Mouse (Mus musculus) kidney, adult 2 months (tissue): ENCODE results near the gene Gemin5. TPM values are rescaled to one million over a fixed set of nuclear protein-coding genes. Genes with fewer than 3 reads are reported as not detected.
"Not testable (repeated sequence)": the region's sequence is repeated elsewhere in the genome, so short reads cannot be mapped to it uniquely, and the experiment has no call there.

Experiments
- DNase-seq: peaks from one replicate; pipeline ENCODE4 v3.0.0; 2021
- H3K27ac ChIP-seq: fragments of 200-500 bp; 2 replicates; pipeline ENCODE4 v1.5.1; 2012; ENCODE audit warnings: low read depth, low read length, control low read depth, inconsistent platforms; ENCODE audit not compliant: insufficient read depth
- H3K27me3 ChIP-seq: fragments of 200-500 bp; replicated peaks from 2 replicates; pipeline ENCODE4 v1.6.1; 2012; ENCODE audit warnings: mild to moderate bottlenecking, moderate library complexity, low read length, inconsistent platforms; ENCODE audit not compliant: control insufficient read depth, insufficient read depth
- H3K36me3 ChIP-seq: fragments of 200-500 bp; 2 replicates; pipeline ENCODE4 v1.6.1; 2012; ENCODE audit warnings: mild to moderate bottlenecking, moderate library complexity, low read length, inconsistent platforms; ENCODE audit not compliant: control insufficient read depth, insufficient read depth
- H3K4me1 ChIP-seq: fragments of 200-500 bp; 2 replicates; pipeline ENCODE4 v1.6.1; 2011; ENCODE audit warnings: low read length; ENCODE audit not compliant: control insufficient read depth, insufficient read depth
- H3K4me3 ChIP-seq: fragments of 200-500 bp; 2 replicates; pipeline ENCODE4 v1.5.1; 2011; ENCODE audit warnings: mild to moderate bottlenecking, low read depth, low read length, control low read depth; ENCODE audit not compliant: insufficient read depth
- CTCF ChIP-seq: fragments of 200-500 bp; conservative IDR thresholded peaks from 2 replicates; pipeline ENCODE4 v1.5.1; 2011; ENCODE audit warnings: low read depth, mild to moderate bottlenecking, control low read depth, low read length, moderate library complexity, mixed read lengths; ENCODE audit not compliant: insufficient read depth, insufficient read length
- POLR2A ChIP-seq: fragments of 200-500 bp; IDR thresholded peaks from one replicate; pipeline ENCODE4 v1.6.1; 2011; ENCODE audit warnings: low read depth, low read length, control low read depth
- WGBS: fragments of 180-500 bp; shearing (Covaris S2); methylation state at CpG from one replicate; pipeline ENCODE4 v1.1.7; 2018; 5-methylcytosine and 5-hydroxymethylcytosine counted together
- polyA plus RNA-seq: library from polyadenylated mRNA; depleted of rRNA; stranded (reverse); fragments of >200 nt; gene quantifications from 2 replicates; pipeline ENCODE4 v1.2.3, GENCODE M21; 2012; rRNA removed

Gemin5 gene
- polyA plus RNA-seq: 5.3 and 6.3 TPM in 2 replicates

GRCm38 (mm10) chr11:58168167-58168915, at the start of gene Gemin5:
Gene Gemin5, minus strand, starts transcription at chr11:58168539.
- under 1% methylated on average over 71 of the region's 71 CpGs for WGBS
- Histone ChIP-seq H3K4me3 (peak within 1 kb of the TSS; percentile 96), H3K27ac (no peak within 1 kb of the TSS), H3K36me3 (peaks cover 2% of the 10 kb centered on the region; the same call in 1 of the 2 replicates), H3K4me1 (peaks cover 4% of the 10 kb centered on the region; the same call in 1 of the 2 replicates), H3K27me3 (no peaks in the 10 kb centered on the region)
- TF ChIP-seq CTCF: no peak
- no peak for TF ChIP-seq POLR2A
- peak; percentile 89 for DNase-seq

DNA sequence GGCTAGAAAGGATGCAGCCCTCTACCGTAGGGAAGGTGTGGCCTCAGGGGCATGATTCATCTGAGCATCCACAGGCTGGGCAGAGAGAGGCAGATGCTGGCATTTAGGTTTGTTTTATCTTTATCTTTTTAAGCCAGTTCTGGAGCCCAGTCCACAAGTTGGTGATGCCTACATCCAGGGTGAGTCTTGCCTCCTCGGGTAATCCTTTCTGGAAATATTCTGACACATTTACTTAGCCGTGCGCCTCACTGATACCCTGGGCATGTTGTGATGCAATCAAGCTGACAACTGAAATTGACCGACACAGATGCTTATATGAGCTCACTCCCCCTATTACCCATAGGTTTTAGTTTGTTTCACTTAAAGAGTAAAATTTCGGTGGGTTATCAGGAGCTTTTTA, 48.5 kb upstream of the Gemin5 start:
- TF ChIP-seq POLR2A (no peak), CTCF (no peak)
- no peaks in the 10 kb centered on the region for H3K27me3 ChIP-seq
- H3K36me3 ChIP-seq: no peaks in the 10 kb centered on the region
- no peak overlapping the region for H3K4me3 ChIP-seq
- H3K4me1 ChIP-seq: peaks cover 8% of the 10 kb centered on the region
- WGBS: 84% methylated on average over 6 of the region's 6 CpGs
- H3K27ac ChIP-seq: no peak overlapping the region
- DNase-seq: no peak

DNA sequence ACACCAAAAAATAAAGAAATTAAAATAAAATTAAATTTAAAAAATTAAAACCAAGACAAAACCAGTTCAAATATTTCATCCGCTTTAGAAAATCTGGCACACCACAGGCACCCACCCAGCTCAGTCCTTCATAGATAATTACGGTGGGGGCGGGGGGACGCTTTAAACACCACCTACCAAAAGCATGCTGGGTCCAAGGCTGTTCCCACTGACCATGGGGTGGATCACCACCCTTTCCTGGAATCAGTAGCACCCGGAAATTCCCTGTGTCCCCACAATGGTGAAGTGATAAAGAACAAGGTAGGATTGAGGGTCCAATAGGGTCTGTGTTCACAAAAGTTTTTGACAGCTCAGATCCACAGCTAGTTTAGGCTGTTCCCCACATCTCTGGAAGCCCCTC, 47.5 kb upstream of the Gemin5 start:
- no peak for DNase-seq
- H3K36me3 ChIP-seq: no peaks in the 10 kb centered on the region
- peak overlapping the region; percentile 36 for H3K4me3 ChIP-seq
- no peak for TF ChIP-seq POLR2A
- TF ChIP-seq CTCF: no peak
- H3K27me3 ChIP-seq: no peaks in the 10 kb centered on the region
- WGBS: 71% methylated on average over 5 of the region's 5 CpGs
- peaks cover 8% of the 10 kb centered on the region for H3K4me1 ChIP-seq
- no peak overlapping the region for H3K27ac ChIP-seq

GRCm38 (mm10) chr11:58215049-58215430, 46.7 kb upstream of the Gemin5 start:
- H3K27ac ChIP-seq: peak overlapping the region; percentile 33; the same call in 1 of the 2 replicates

DNA sequence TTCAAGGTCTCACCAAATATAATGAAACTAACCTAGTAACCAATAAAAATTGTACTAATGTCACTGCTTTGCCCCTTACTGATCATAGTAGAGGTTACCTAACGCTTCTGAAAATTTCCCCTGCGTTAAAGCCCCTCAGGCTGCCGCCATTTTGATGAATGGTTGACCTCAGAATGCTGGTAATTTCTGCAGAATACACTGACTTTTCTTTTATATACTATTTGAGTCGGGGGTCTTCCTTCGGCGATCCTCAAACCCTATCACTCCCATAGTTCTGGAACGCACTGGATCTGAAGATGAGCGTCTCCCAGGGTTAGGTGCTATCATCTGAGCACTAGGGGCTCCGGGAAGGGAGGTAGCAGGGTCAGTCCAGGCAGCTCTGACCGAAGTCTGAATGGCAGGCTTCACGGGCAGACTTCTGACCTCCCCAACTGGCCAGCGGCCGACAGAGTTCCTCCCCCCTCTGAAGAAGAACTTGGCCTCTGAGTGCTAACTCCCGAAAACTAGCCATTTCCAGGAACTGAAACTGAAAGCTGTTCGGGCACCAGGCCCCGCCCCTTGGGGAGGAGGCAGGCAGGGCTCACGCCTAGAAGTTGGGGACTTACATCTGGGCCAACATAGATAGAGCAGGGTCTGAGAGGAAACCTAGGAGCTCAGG, 46.2 kb upstream of the Gemin5 start:
- Histone ChIP-seq H3K4me3 (peak overlapping the region; percentile 43), H3K27ac (peak overlapping the region; percentile 48), H3K4me1 (peaks cover 8% of the 10 kb centered on the region), H3K36me3 (no peaks in the 10 kb centered on the region), H3K27me3 (no peaks in the 10 kb centered on the region)
- 21% methylated on average over 17 of the region's 17 CpGs for WGBS
- TF ChIP-seq POLR2A (no peak), CTCF (no peak)
- peak; percentile 98 for DNase-seq

More at GRCm38 (mm10) chr11:58215049-58215430, 46.7 kb upstream of the Gemin5 start:
- peak overlapping the region; percentile 43 for H3K4me3 ChIP-seq
- WGBS: 2% methylated on average over 2 of the region's 3 CpGs
- H3K36me3 ChIP-seq, H3K27me3 ChIP-seq, H3K4me1 ChIP-seq, DNase-seq: not testable (repeated sequence)

DNA sequence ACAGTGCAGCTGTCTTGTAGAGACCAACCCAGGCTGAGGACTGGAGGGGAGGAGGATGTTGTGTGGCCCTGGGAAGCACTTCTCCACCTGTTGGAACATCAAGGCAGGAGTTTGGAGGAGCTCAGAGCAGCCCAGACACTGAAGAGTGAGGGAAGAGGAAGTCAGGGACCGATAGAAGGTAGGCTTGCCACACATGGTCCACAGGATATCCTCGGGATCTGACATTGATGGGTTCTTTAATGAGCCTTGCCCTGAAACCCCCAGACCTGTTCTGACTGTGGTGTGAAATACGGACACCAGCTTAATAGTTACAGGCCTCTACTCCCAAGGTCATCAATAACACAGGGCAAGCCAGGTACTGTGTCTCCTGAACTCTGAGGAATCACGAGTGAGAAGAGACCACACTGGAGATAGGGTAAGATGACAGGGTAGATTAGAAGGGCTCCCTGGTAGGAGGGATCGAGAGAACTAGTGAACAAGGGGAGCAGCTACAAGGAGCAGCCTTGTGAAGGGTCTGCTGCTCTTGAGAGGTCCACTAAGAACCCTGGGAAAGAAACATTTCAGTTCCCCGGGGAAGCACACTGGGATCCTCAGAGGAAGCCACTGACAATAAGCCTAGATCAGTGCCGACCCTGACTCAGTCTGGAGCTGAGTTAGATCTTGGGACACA, 45.5 kb upstream of the Gemin5 start:
- H3K4me1 ChIP-seq: peaks cover 8% of the 10 kb centered on the region
- TF ChIP-seq CTCF (no peak), POLR2A (no peak)
- no peaks in the 10 kb centered on the region for H3K36me3 ChIP-seq
- no peak for DNase-seq
- no peak overlapping the region; the same call in 1 of the 2 replicates for H3K27ac ChIP-seq
- H3K27me3 ChIP-seq: no peaks in the 10 kb centered on the region
- 79% methylated on average over 7 of the region's 7 CpGs for WGBS
- H3K4me3 ChIP-seq: no peak overlapping the region

GRCm38 (mm10) chr11:58211682-58212067, 43.3 kb upstream of the Gemin5 start:
- no peaks in the 10 kb centered on the region for H3K36me3 ChIP-seq
- WGBS: 75% methylated on average over 2 of the region's 2 CpGs
- no peaks in the 10 kb centered on the region for H3K27me3 ChIP-seq
- DNase-seq: no peak
- no peak overlapping the region for H3K27ac ChIP-seq
- peaks cover 5% of the 10 kb centered on the region; the same call in 1 of the 2 replicates for H3K4me1 ChIP-seq
- no peak overlapping the region for H3K4me3 ChIP-seq
- TF ChIP-seq POLR2A: no peak
- TF ChIP-seq CTCF: no peak
